Comparison of ENCODE assay signal across 8 mouse cellular contexts in the genomic region with DNA sequence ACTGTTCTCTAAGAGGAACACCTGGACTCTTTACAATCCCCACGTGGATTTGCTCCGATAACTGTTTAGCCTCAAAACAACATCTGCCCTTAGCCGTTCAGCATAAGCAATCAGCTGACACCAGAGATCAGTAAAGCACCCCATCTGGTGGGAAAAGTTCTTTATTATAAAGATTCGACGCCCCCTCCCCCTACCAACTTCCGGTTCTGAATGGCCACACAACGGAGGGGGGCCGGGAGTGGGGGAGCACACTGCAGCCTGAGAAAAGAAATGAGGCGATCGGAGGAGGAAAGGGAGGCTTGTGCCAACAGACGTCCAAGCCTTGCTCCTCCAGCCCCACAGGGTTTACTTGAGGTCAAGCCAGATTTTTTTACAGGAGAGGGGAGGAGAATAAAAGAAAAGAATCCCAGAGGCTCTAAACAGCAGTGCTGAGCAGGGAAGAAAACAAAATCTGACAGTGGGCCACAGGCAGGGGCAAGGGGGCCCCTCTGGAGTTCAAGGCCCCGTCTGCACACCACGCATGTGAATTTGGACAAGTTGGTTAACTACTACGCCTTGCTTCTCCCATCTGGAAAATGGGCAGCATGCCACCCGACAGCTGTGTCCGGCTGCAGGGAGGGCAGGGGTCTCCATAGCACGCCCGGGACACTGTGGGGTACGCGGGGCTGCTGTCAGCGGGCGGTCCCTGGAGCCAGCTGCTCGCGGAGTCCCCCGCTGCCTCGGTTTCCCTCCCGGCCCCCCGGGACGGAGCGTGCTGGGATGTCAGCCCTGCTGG. TPM values are rescaled to one million over a fixed set of nuclear protein-coding genes. Genes with fewer than 3 reads are reported as not detected.
DNase-seq lines count a peak whose midpoint lies in the region; ATAC-seq and TF ChIP-seq lines count a peak whose summit lies in the region.

No protein-coding gene starts in this region.

- peak; percentile 71 for ATAC-seq in embryonic facial prominence, embryonic 15.5 days (ENCODE audit: insufficient number of reproducible peaks, low FRiP score, low TSS enrichment, low read depth)
- no peak for ATAC-seq in heart, embryonic 13.5 days (ENCODE audit: extremely low read depth, insufficient number of reproducible peaks, low FRiP score, low TSS enrichment)
- peak; percentile 76 for ATAC-seq in kidney, embryonic 15.5 days (replicated peaks; ENCODE audit: low FRiP score)
- peak; percentile 17 for ATAC-seq in liver, postnatal 0 days
- peak; percentile 43; the same call in 1 of the 2 replicates for ATAC-seq in neural tube, embryonic 11.5 days (ENCODE audit: insufficient read depth, low FRiP score, low TSS enrichment)

- H3K9me3 ChIP-seq in embryonic facial prominence, embryonic 15.5 days (replicated peaks): no peaks in the 10 kb centered on the region
- H3K9me3 ChIP-seq in heart, embryonic 13.5 days: no peaks in the 10 kb centered on the region
- H3K9me3 ChIP-seq in kidney, embryonic 15.5 days (replicated peaks): no peaks in the 10 kb centered on the region
- H3K9me3 ChIP-seq in liver, postnatal 0 days (ENCODE audit: low read length): no peaks in the 10 kb centered on the region
- no peaks in the 10 kb centered on the region for H3K9me3 ChIP-seq in neural tube, embryonic 11.5 days (ENCODE audit: control insufficient read depth, low read length)

- under 1% methylated on average over 30 of the region's 30 CpGs for WGBS in embryonic facial prominence, embryonic 15.5 days
- 2% methylated on average over 30 of the region's 30 CpGs for WGBS in heart, embryonic 13.5 days
- under 1% methylated on average over 30 of the region's 30 CpGs for WGBS in kidney, embryonic 15.5 days
- 2% methylated on average over 30 of the region's 30 CpGs for WGBS in liver, postnatal 0 days (ENCODE audit: insufficient replicate concordance)
- WGBS in neural tube, embryonic 11.5 days: 2% methylated on average over 30 of the region's 30 CpGs

- H3K27me3 ChIP-seq in embryonic facial prominence, embryonic 15.5 days: no peaks in the 10 kb centered on the region
- no peaks in the 10 kb centered on the region for H3K27me3 ChIP-seq in heart, embryonic 13.5 days (replicated peaks)
- H3K27me3 ChIP-seq in kidney, embryonic 15.5 days: no peaks in the 10 kb centered on the region
- H3K27me3 ChIP-seq in liver, postnatal 0 days (ENCODE audit: insufficient read depth, low read length): no peaks in the 10 kb centered on the region
- H3K27me3 ChIP-seq in neural tube, embryonic 11.5 days (ENCODE audit: control insufficient read depth, insufficient read depth, low read length): no peaks in the 10 kb centered on the region

- TF ChIP-seq EP300 in liver, postnatal 0 days (IDR thresholded peaks at IDR 0.05; ENCODE audit: low read depth): peak; percentile 38; the same call in 1 of the 2 replicates

- peak overlapping the region; percentile 79 for H3K27ac ChIP-seq in embryonic facial prominence, embryonic 15.5 days (replicated peaks)
- peak overlapping the region; percentile 76 for H3K27ac ChIP-seq in heart, embryonic 13.5 days (replicated peaks)
- H3K27ac ChIP-seq in kidney, embryonic 15.5 days: peak overlapping the region; percentile 88
- peak overlapping the region; percentile 87 for H3K27ac ChIP-seq in liver, postnatal 0 days (ENCODE audit: low read depth)
- peak overlapping the region; percentile 67 for H3K27ac ChIP-seq in neural tube, embryonic 11.5 days (ENCODE audit: low read depth, low read length)

- peaks cover 4% of the 10 kb centered on the region; the same call in 1 of the 2 replicates for H3K36me3 ChIP-seq in embryonic facial prominence, embryonic 15.5 days
- peaks cover 17% of the 10 kb centered on the region for H3K36me3 ChIP-seq in heart, embryonic 13.5 days
- peaks cover 17% of the 10 kb centered on the region for H3K36me3 ChIP-seq in kidney, embryonic 15.5 days
- peaks cover 7% of the 10 kb centered on the region for H3K36me3 ChIP-seq in liver, postnatal 0 days (replicated peaks; ENCODE audit: insufficient read depth, low read length)
- no peaks in the 10 kb centered on the region for H3K36me3 ChIP-seq in neural tube, embryonic 11.5 days (ENCODE audit: control insufficient read depth, insufficient read depth, low read length)

- H3K4me1 ChIP-seq in embryonic facial prominence, embryonic 15.5 days: peaks cover 17% of the 10 kb centered on the region
- peaks cover 28% of the 10 kb centered on the region for H3K4me1 ChIP-seq in heart, embryonic 13.5 days
- H3K4me1 ChIP-seq in kidney, embryonic 15.5 days: peaks cover 21% of the 10 kb centered on the region
- H3K4me1 ChIP-seq in liver, postnatal 0 days (ENCODE audit: insufficient read depth): peaks cover 19% of the 10 kb centered on the region
- peaks cover 5% of the 10 kb centered on the region; the same call in 1 of the 2 replicates for H3K4me1 ChIP-seq in neural tube, embryonic 11.5 days (ENCODE audit: control insufficient read depth, insufficient read depth, low read length)

- peak; percentile 37 for DNase-seq in CD4-positive, CD25-positive, alpha-beta regulatory T cell, adult 2 months (ENCODE audit: low read depth, low spot score)
- peak; percentile 67 for DNase-seq in adrenal gland, postnatal 10 days
- DNase-seq in liver, postnatal 0 days: peak; percentile 60
- peak; percentile 37 for DNase-seq in neural tube, embryonic 11.5 days (ENCODE audit: low spot score)
- DNase-seq in testis, postnatal 14 days (ENCODE audit: low spot score): peak; percentile 74

- no peak for TF ChIP-seq CTCF in liver, postnatal 0 days (IDR thresholded peaks at IDR 0.05; ENCODE audit: low read depth)

- peak overlapping the region; percentile 66 for H3K9ac ChIP-seq in embryonic facial prominence, embryonic 15.5 days
- peak overlapping the region; percentile 85 for H3K9ac ChIP-seq in heart, embryonic 13.5 days
- peak overlapping the region; percentile 87 for H3K9ac ChIP-seq in kidney, embryonic 15.5 days
- H3K9ac ChIP-seq in liver, postnatal 0 days (replicated peaks): peak overlapping the region; percentile 76
- peak overlapping the region; percentile 87 for H3K9ac ChIP-seq in neural tube, embryonic 11.5 days (ENCODE audit: low read length)

- H3K4me3 ChIP-seq in embryonic facial prominence, embryonic 15.5 days (replicated peaks): peak overlapping the region; percentile 92
- H3K4me3 ChIP-seq in heart, embryonic 13.5 days: peak overlapping the region; percentile 85
- H3K4me3 ChIP-seq in kidney, embryonic 15.5 days (replicated peaks): peak overlapping the region; percentile 95
- H3K4me3 ChIP-seq in liver, postnatal 0 days (ENCODE audit: low read depth, low read length): peak overlapping the region; percentile 81
- peak overlapping the region; percentile 90 for H3K4me3 ChIP-seq in neural tube, embryonic 11.5 days (ENCODE audit: low read depth, low read length)

- H3K4me2 ChIP-seq in embryonic facial prominence, embryonic 15.5 days (replicated peaks): peak overlapping the region; percentile 83
- peak overlapping the region; percentile 99 for H3K4me2 ChIP-seq in heart, embryonic 13.5 days
- peak overlapping the region; percentile 84 for H3K4me2 ChIP-seq in kidney, embryonic 15.5 days
- H3K4me2 ChIP-seq in liver, postnatal 0 days (ENCODE audit: low read depth, low read length): peak overlapping the region; percentile 89
- H3K4me2 ChIP-seq in neural tube, embryonic 11.5 days (ENCODE audit: low read depth): peak overlapping the region; percentile 61

RNA-seq across cellular contexts. Expression of a gene that starts 28.4 kb away (rescaled TPM):
- 100 to 1,000 TPM; 174 to 215 TPM for total RNA-seq in adrenal gland, postnatal 10 days (2021)
- 12.7 and 13.7 TPM in 2 replicates for polyA plus RNA-seq in embryonic facial prominence, embryonic 15.5 days (2015; fragmentation: Nextera tagmentation; extraction: Ambion mirVana)
- polyA plus RNA-seq in heart, embryonic 13.5 days (2015; fragmentation: Nextera tagmentation; extraction: Ambion mirVana): 8.6 and 8.9 TPM in 2 replicates
- 18.1 and 19.0 TPM in 2 replicates for polyA plus RNA-seq in kidney, embryonic 15.5 days (2015; fragmentation: Nextera tagmentation; extraction: Ambion mirVana)
- polyA plus RNA-seq in liver, postnatal 0 days (2015; fragmentation: Nextera tagmentation; extraction: Ambion mirVana): 19.8 and 24.2 TPM in 2 replicates
- 20.3 and 20.4 TPM in 2 replicates for polyA plus RNA-seq in neural tube, embryonic 11.5 days (2014; fragmentation: Nextera tagmentation; extraction: Ambion mirVana)
